ENCODE assay signal across 10 mouse cellular contexts in genomic region chr13:54797356-54797755, GRCm38 (mm10). TPM values are rescaled to one million over a fixed set of nuclear protein-coding genes. Genes with fewer than 3 reads are reported as not detected.
DNase-seq lines count a peak whose midpoint lies in the region; TF ChIP-seq lines count a peak whose summit lies in the region.
"Had no signal": no experiment of that assay in that cellular context is flagged by ENCODE, and none has a peak within 500 bp of the region (broad histone marks: within the 10 kb centered on the region; RNA-seq: fewer than 3 reads in every experiment).

No protein-coding gene starts in this region.

- H3K27ac ChIP-seq in gastrocnemius, adult 2 months, result no peak overlapping the region
- H3K27ac ChIP-seq in bone marrow macrophage, adult 2 months (ENCODE audit: insufficient read depth, low read depth, low read length), result no peak overlapping the region

- no peak for TF ChIP-seq POLR2A in bone marrow macrophage, adult 2 months (IDR thresholded peaks at IDR 0.05; ENCODE audit: borderline replicate concordance, low read depth, low read length)

- intact Hi-C loops in gastrocnemius, adult 2 months (cut with DNase I), result loop anchor here (5.0 kb wide), 1 partner anchor 380 kb away; no protein-coding TSS in a partner anchor

- no peaks in the 10 kb centered on the region for H3K4me1 ChIP-seq in bone marrow macrophage, adult 2 months (ENCODE audit: control insufficient read depth, insufficient read depth, low read length)

- DNase-seq in gastrocnemius, adult 2 months, result no peak
- no peak for DNase-seq in gastrocnemius, postnatal 4 days (ENCODE audit: low spot score in 2 of 2)
- peak; percentile 51 to 75 for DNase-seq in right cerebral cortex, adult 2 months (ENCODE audit: low spot score in 2 of 2)
- DNase-seq in right cerebral cortex, postnatal 4 days, result no peak
- peak; percentile 52 to 61 for DNase-seq in kidney, postnatal 4 days
- DNase-seq in retina, postnatal 7 days (ENCODE audit: low read depth, low spot score), result peak; percentile 36
- no peak for DNase-seq in Muller cell, postnatal 12 days (ENCODE audit: inconsistent ontology term)

- TF ChIP-seq CTCF in gastrocnemius, adult 2 months (IDR thresholded peaks at IDR 0.05), result peak; percentile 94
- TF ChIP-seq CTCF in bone marrow macrophage, adult 2 months (IDR thresholded peaks at IDR 0.05; ENCODE audit: low read depth, low read length), result peak; percentile 71

- H3K4me3 ChIP-seq in gastrocnemius, adult 2 months, result no peak overlapping the region
- H3K4me3 ChIP-seq in bone marrow macrophage, adult 2 months (ENCODE audit: insufficient read depth, low read length), result no peak overlapping the region
- H3K4me3 ChIP-seq: myocyte had no signal

RNA-seq across cellular contexts. Expression of gene Tspan17, which starts 8.2 kb away (rescaled TPM):
- total RNA-seq in gastrocnemius, adult 2 months (2021), result 10 to 100 TPM; 15.3 to 25.3 TPM
- total RNA-seq in gastrocnemius, postnatal 4 days (2021), result 10 to 100 TPM; 27.8 to 28.0 TPM
- 52.0 and 67.7 TPM in 2 replicates for polyA plus RNA-seq in bone marrow macrophage, adult 2 months (2012; ENCODE audit: insufficient read depth, insufficient read length, missing spikeins)

RNA-seq across cellular contexts. Expression of gene Eif4e1b, which starts 13.6 kb away (rescaled TPM):
- total RNA-seq in gastrocnemius, adult 2 months (2021), result not detected
- not detected for total RNA-seq in gastrocnemius, postnatal 4 days (2021)
- not detected in 2 replicates for polyA plus RNA-seq in bone marrow macrophage, adult 2 months (2012; ENCODE audit: insufficient read depth, insufficient read length, missing spikeins)
- polyA plus RNA-seq: large intestine, adult 2 months; myocyte had no signal

RNA-seq across cellular contexts. Expression of gene Sncb, which starts 31.0 kb away (rescaled TPM):
- not detected for total RNA-seq in gastrocnemius, adult 2 months (2021)
- under 1 TPM in 1 of 2 experiments, not detected in 1; 0.20 TPM for total RNA-seq in gastrocnemius, postnatal 4 days (2021)
- polyA plus RNA-seq in bone marrow macrophage, adult 2 months (2012; ENCODE audit: insufficient read depth, insufficient read length, missing spikeins), result not detected in 2 replicates
- polyA plus RNA-seq: myocyte had no signal

RNA-seq across cellular contexts. Expression of gene Gprin1, which starts 47.7 kb away (rescaled TPM):
- not detected for total RNA-seq in gastrocnemius, adult 2 months (2021)
- under 1 TPM; 0.76 to 0.78 TPM for total RNA-seq in gastrocnemius, postnatal 4 days (2021)
- not detected in 2 replicates for polyA plus RNA-seq in bone marrow macrophage, adult 2 months (2012; ENCODE audit: insufficient read depth, insufficient read length, missing spikeins)

Comparison
In these comparisons a context has a peak if more than half of its experiments do, and no peak if none do; other contexts are left out.
1. DNase-seq: peak in right cerebral cortex, adult 2 months (2 of 2), kidney, postnatal 4 days (2 of 2) and retina, postnatal 7 days (single experiment); none in gastrocnemius, adult 2 months (single experiment), gastrocnemius, postnatal 4 days (0 of 2), right cerebral cortex, postnatal 4 days (single experiment) and Muller cell, postnatal 12 days (single experiment).